Comparison of ENCODE assay signal across 1 mouse cellular context in the genomic region with DNA sequence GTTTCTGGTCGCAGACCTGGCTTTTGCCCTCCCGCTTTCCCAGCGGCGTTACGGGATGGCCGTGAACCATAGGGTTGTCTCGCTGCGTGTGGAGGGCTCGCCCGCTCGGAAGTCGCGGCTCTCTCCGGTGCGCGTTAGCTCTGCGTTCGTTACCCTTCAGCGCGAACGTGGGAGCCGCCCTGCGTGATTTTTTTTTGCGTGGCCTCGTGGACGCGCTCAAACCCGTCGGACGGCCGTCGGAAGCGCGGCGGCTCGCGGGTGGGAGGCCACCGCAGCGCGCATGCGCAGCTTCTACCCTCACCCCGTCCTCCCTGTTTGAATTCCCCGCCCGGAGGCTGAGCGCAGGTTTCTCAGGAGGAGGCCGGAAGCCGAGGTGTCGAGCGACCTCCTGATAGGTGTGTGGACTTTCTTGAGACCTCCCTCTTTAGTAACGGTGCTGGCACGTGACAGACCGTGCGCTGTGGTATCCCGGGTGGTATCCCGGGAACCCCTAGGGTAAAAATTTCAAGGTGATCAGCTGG.
TF ChIP-seq lines count a peak whose summit lies in the region.

Ctnna3 (plus strand) TSS at position 314 of the 521 bp plus-strand sequence.

TF ChIP-seq in MEL, 35 proteins besides CTCF, POLR2A, EP300 and RAD21 (continued from another document):
- TF ChIP-seq MYB (IDR thresholded peaks at IDR 0.05; ENCODE audit: low read depth, low read length) (peak; percentile 45; the same call in 1 of the 2 replicates), ZC3H11A (IDR thresholded peaks at IDR 0.05; ENCODE audit: low read depth, low read length) (no peak), POLR2AphosphoS5 (IDR thresholded peaks at IDR 0.05; ENCODE audit: borderline replicate concordance, low read depth, low read length) (no peak), POLR2AphosphoS2 (IDR thresholded peaks at IDR 0.05; ENCODE audit: low read length) (peak; percentile 84)
